Mouse (Mus musculus) lung, embryonic 14.5 days (tissue): ENCODE data around the gene Slc48a1. TPM values are rescaled to one million over a fixed set of nuclear protein-coding genes. Genes with fewer than 3 reads are reported as not detected.
A peak's percentile ranks its signal among the peaks of the same experiment; 100 is the strongest.

Experiments
- ATAC-seq: fragments of 200-750 bp; cut with Nextera tagmentation; 2 replicates; pipeline ENCODE4 v1.8.0; 2017; ENCODE audit warnings: mild to moderate bottlenecking, moderate TSS enrichment, moderate library complexity; ENCODE audit not compliant: insufficient read depth
- DNase-seq: peaks from one replicate; pipeline ENCODE4 v3.0.0-alpha.2; 2015
- H3K27ac ChIP-seq: fragments of 300-500 bp; sonication (generic); 2 replicates; pipeline ENCODE4 v1.5.1; 2014; ENCODE audit warnings: low read depth, mild to moderate bottlenecking, moderate library complexity
- H3K27me3 ChIP-seq: fragments of 300-500 bp; sonication (generic); 2 replicates; pipeline ENCODE4 v1.6.1; 2014; ENCODE audit warnings: low read length, control low read depth; ENCODE audit not compliant: insufficient read depth
- H3K36me3 ChIP-seq: fragments of 300-500 bp; sonication (generic); 2 replicates; pipeline ENCODE4 v1.6.1; 2014; ENCODE audit warnings: control low read depth; ENCODE audit not compliant: insufficient read depth
- H3K4me1 ChIP-seq: fragments of 300-500 bp; sonication (generic); 2 replicates; pipeline ENCODE4 v1.6.1; 2014; ENCODE audit warnings: antibody characterized with exemption, control low read depth; ENCODE audit not compliant: insufficient read depth
- H3K4me2 ChIP-seq: fragments of 300-500 bp; sonication (generic); 2 replicates; pipeline ENCODE4 v1.6.1; 2014; ENCODE audit warnings: mild to moderate bottlenecking
- H3K4me3 ChIP-seq: fragments of 300-500 bp; sonication (generic); 2 replicates; pipeline ENCODE4 v1.5.1; 2014; ENCODE audit warnings: low read depth, low read length
- H3K9ac ChIP-seq: fragments of 300-500 bp; sonication (generic); 2 replicates; pipeline ENCODE4 v1.6.1; 2014
- H3K9me3 ChIP-seq: fragments of 300-500 bp; sonication (generic); 2 replicates; pipeline ENCODE4 v1.6.1; 2016; ENCODE audit warnings: low read depth, low read length, control low read depth
- CTCF ChIP-seq: IDR thresholded peaks from 2 replicates; pipeline ENCODE4 v1.5.1; 2016; ENCODE audit warnings: antibody characterized with exemption, low read depth
- WGBS: fragments of 180-500 bp; shearing (Covaris S2); extraction: QIAGEN DNeasy Blood & Tissue Kit; methylation state at CpG from one replicate; pipeline ENCODE4 v1.1.7; 2014; 5-methylcytosine and 5-hydroxymethylcytosine counted together
- polyA plus RNA-seq: library from polyadenylated mRNA; unstranded; fragments of >200 nt; fragmentation: Nextera tagmentation; extraction: Ambion mirVana; gene quantifications from 2 replicates; pipeline ENCODE4 v1.2.1, GENCODE M21; 2014

Gene Slc48a1
- polyA plus RNA-seq, 1 experiment from 2014 or later, result 25.3 TPM

GRCm38 (mm10) chr15:97746278-97746677 is 32.0 kb upstream of the Slc48a1 start:
- ATAC-seq, result no peak
- no peak overlapping the region for H3K4me2 ChIP-seq
- H3K9ac ChIP-seq, result no peak overlapping the region
- DNase-seq, result no peak
- no peak overlapping the region for H3K27ac ChIP-seq
- 80% methylated on average over 10 of the region's 10 CpGs for WGBS
- TF ChIP-seq CTCF, result no peak
- peaks cover 14% of the 10 kb centered on the region for H3K4me1 ChIP-seq
- H3K36me3 ChIP-seq, result 0 out of 2 replicates have a peak, but pooled peaks cover 6% of the 10 kb centered on the region
- H3K4me3 ChIP-seq, result no peak overlapping the region
- H3K9me3 ChIP-seq, result no peaks in the 10 kb centered on the region
- H3K27me3 ChIP-seq, result no peaks in the 10 kb centered on the region

GRCm38 (mm10) chr15:97746748-97747147 is 31.6 kb upstream of the Slc48a1 start:
- no peak for ATAC-seq
- no peak for DNase-seq
- Histone ChIP-seq H3K36me3 (0 out of 2 replicates have a peak, but pooled peaks cover 6% of the 10 kb centered on the region), H3K9me3 (no peaks in the 10 kb centered on the region), H3K27ac (no peak overlapping the region), H3K9ac (no peak overlapping the region), H3K4me2 (no peak overlapping the region), H3K4me3 (no peak overlapping the region), H3K4me1 (peaks cover 14% of the 10 kb centered on the region), H3K27me3 (no peaks in the 10 kb centered on the region)
- TF ChIP-seq CTCF, result no peak
- WGBS, result 84% methylated on average over 24 of the region's 24 CpGs

GRCm38 (mm10) chr15:97747486-97747885 is 30.8 kb upstream of the Slc48a1 start:
- no peak overlapping the region for H3K27ac ChIP-seq
- TF ChIP-seq CTCF, result no peak
- 88% methylated on average over 4 of the region's 4 CpGs for WGBS
- no peak for ATAC-seq
- no peak overlapping the region for H3K9ac ChIP-seq
- DNase-seq, result no peak
- H3K4me1 ChIP-seq, result peaks cover 14% of the 10 kb centered on the region
- H3K4me2 ChIP-seq, result no peak overlapping the region
- no peaks in the 10 kb centered on the region for H3K9me3 ChIP-seq
- peaks cover 6% of the 10 kb centered on the region; the same call in 1 of the 2 replicates for H3K36me3 ChIP-seq
- no peak overlapping the region for H3K4me3 ChIP-seq
- no peaks in the 10 kb centered on the region for H3K27me3 ChIP-seq

- no peak for DNase-seq
- no peak overlapping the region for H3K9ac ChIP-seq
- 51% methylated on average over 10 of the region's 10 CpGs for WGBS
- H3K4me2 ChIP-seq, result no peak overlapping the region
- no peaks in the 10 kb centered on the region for H3K27me3 ChIP-seq
- H3K27ac ChIP-seq, result no peak overlapping the region
- TF ChIP-seq CTCF, result no peak
- peaks cover 14% of the 10 kb centered on the region for H3K4me1 ChIP-seq
- peaks cover 6% of the 10 kb centered on the region; the same call in 1 of the 2 replicates for H3K36me3 ChIP-seq
- no peak for ATAC-seq
- no peaks in the 10 kb centered on the region for H3K9me3 ChIP-seq
- no peak overlapping the region for H3K4me3 ChIP-seq
Measured at GRCm38 (mm10) chr15:97748309-97748708, 30.0 kb upstream of the Slc48a1 start.

GRCm38 (mm10) chr15:97748964-97749363 is 29.4 kb upstream of the Slc48a1 start:
- Histone ChIP-seq H3K9me3 (no peaks in the 10 kb centered on the region), H3K4me1 (peaks cover 14% of the 10 kb centered on the region), H3K36me3 (peaks cover 6% of the 10 kb centered on the region; the same call in 1 of the 2 replicates), H3K9ac (no peak overlapping the region), H3K4me2 (no peak overlapping the region), H3K4me3 (no peak overlapping the region), H3K27ac (no peak overlapping the region), H3K27me3 (no peaks in the 10 kb centered on the region)
- TF ChIP-seq CTCF, result no peak
- no peak for ATAC-seq
- DNase-seq, result no peak
- 89% methylated on average over 4 of the region's 4 CpGs for WGBS

GRCm38 (mm10) chr15:97749397-97749796 is 28.9 kb upstream of the Slc48a1 start:
- Histone ChIP-seq H3K4me2 (no peak overlapping the region), H3K9ac (no peak overlapping the region), H3K4me3 (no peak overlapping the region), H3K27me3 (no peaks in the 10 kb centered on the region), H3K4me1 (peaks cover 14% of the 10 kb centered on the region), H3K9me3 (no peaks in the 10 kb centered on the region), H3K27ac (no peak overlapping the region), H3K36me3 (peaks cover 6% of the 10 kb centered on the region; the same call in 1 of the 2 replicates)
- ATAC-seq, result no peak
- no peak for DNase-seq
- WGBS, result 83% methylated on average over 9 of the region's 9 CpGs
- no peak for TF ChIP-seq CTCF

GRCm38 (mm10) chr15:97749841-97750240 is 28.5 kb upstream of the Slc48a1 start:
- H3K27me3 ChIP-seq, result no peaks in the 10 kb centered on the region
- ATAC-seq, result peak; percentile 8; the same call in 1 of the 2 replicates

GRCm38 (mm10) chr15:97750697-97751096 is 27.6 kb upstream of the Slc48a1 start:
- H3K4me2 ChIP-seq, result peak overlapping the region; percentile 32
- no peak overlapping the region; the same call in 1 of the 2 replicates for H3K4me3 ChIP-seq
- no peak for TF ChIP-seq CTCF
- no peaks in the 10 kb centered on the region; the same call in 1 of the 2 replicates for H3K36me3 ChIP-seq
- peak; percentile 89 for ATAC-seq
- DNase-seq, result peak; percentile 96
- no peak overlapping the region for H3K9ac ChIP-seq
- 12% methylated on average over 12 of the region's 12 CpGs for WGBS
- H3K27ac ChIP-seq, result peak overlapping the region; percentile 85
- no peaks in the 10 kb centered on the region for H3K27me3 ChIP-seq
- peaks cover 9% of the 10 kb centered on the region for H3K4me1 ChIP-seq
- no peaks in the 10 kb centered on the region for H3K9me3 ChIP-seq

More at GRCm38 (mm10) chr15:97749841-97750240, 28.5 kb upstream of the Slc48a1 start:
- Histone ChIP-seq H3K4me1 (peaks cover 14% of the 10 kb centered on the region), H3K9me3 (no peaks in the 10 kb centered on the region), H3K4me2 (no peak overlapping the region), H3K9ac (no peak overlapping the region), H3K4me3 (no peak overlapping the region), H3K27ac (peak overlapping the region; percentile 85; the same call in 1 of the 2 replicates), H3K36me3 (peaks cover 5% of the 10 kb centered on the region; the same call in 1 of the 2 replicates)
- WGBS, result 77% methylated on average over 13 of the region's 13 CpGs
- DNase-seq, result no peak
- TF ChIP-seq CTCF, result no peak
